Mouse (Mus musculus): ENCODE results near the gene Acap1. TPM values are rescaled to one million over a fixed set of nuclear protein-coding genes. Genes with fewer than 3 reads are reported as not detected.

Acap1 gene
- polyA plus RNA-seq, 1 experiment from 2014 or later, result 0.90 TPM

DNA sequence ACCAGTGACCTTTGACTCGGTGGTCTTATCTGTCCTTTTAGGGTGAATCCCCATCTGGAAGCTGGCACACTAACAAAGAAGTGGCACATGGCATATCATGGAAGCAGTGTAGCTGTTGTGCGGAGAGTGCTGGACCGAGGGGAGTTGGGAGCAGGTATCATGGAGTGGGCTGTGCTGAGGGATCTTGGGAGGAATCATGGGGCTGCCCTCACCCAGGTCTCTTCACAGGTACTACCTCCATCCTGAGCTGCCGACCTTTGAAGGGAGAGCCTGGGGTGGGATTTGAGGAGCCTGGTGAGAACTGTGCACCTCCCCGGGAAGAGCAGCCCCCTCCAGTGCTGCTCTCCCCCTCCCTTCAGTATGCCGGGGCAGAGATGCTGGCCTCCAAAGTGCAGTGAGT, 16.4 kb upstream of the Acap1 start:
- Histone ChIP-seq H3K36me3 (peaks cover 85% of the 10 kb centered on the region), H3K4me3 (0 out of 2 replicates have a peak overlapping the region, but pooled peaks have one; percentile 3), H3K27ac (no peak overlapping the region), H3K9me3 (no peaks in the 10 kb centered on the region), H3K4me1 (peaks cover 30% of the 10 kb centered on the region), H3K9ac (no peak overlapping the region), H3K27me3 (replicated peaks) (no peaks in the 10 kb centered on the region), H3K4me2 (replicated peaks) (no peak overlapping the region)
- no peak for ATAC-seq (ENCODE audit: low FRiP score, low read depth)
- 93% methylated on average over 6 of the region's 6 CpGs for WGBS

DNA sequence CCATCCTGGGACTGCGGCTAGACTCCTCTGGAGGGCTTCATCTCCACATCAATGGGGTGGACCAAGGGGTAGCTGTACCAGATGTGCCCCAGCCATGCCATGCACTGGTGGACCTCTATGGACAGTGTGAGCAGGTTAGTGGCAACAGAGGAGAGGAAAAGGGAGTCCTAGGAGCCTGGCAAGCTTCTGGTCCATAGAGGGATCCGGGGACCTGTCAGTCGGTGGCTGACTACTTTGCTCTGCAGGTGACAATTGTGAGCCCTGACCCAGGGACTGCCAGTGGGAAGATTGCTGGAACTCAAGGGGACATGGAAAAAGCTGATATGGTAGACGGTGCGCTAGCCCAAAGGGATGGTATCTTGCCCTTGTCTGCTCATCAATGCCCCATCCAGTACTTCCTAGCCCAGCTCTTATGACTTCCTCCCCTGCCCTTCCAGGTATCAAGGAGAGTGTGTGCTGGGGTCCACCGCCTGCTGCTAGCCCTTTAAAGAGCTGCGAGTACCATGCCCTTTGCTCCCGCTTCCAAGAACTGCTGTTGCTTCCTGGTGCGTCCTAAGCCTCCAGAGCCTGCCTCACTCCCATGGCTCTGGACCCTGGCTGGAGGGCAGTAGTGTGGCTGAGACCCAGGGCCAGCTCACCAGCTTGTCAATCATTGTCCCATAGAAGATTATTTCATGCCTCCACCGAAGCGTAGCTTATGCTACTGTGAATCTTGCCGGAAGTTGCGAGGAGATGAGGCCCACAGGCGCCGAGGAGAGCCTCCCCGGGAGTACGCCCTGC, 15.6 kb upstream of the Acap1 start:
- Histone ChIP-seq H3K9me3 (no peaks in the 10 kb centered on the region), H3K4me1 (peaks cover 25% of the 10 kb centered on the region), H3K4me3 (no peak overlapping the region), H3K36me3 (peaks cover 85% of the 10 kb centered on the region), H3K9ac (no peak overlapping the region), H3K27ac (no peak overlapping the region), H3K4me2 (replicated peaks) (no peak overlapping the region), H3K27me3 (replicated peaks) (no peaks in the 10 kb centered on the region)
- WGBS, result 97% methylated on average over 17 of the region's 17 CpGs
- no peak for ATAC-seq (ENCODE audit: low FRiP score, low read depth)

DNA sequence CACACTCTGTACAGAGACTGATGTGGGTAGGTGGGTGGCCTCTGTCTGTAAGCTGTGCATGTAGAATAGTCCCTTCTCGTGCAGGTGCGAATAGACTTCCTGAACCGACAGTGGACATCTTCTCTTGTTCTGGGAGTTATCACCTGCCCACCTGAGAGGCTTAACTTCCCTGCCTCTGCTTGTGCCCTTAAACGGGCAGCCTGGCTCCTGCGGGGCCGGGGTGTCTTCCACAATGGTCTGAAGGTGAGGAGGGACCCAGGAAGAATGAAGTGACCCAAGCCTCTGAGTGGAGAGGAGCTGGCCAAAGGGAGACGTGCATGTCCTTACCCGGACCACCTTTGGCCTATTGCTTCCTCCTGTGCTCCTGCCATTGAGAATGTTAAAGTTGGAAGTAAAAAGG, 14.8 kb upstream of the Acap1 start:
- no peak for ATAC-seq (ENCODE audit: low FRiP score, low read depth)
- Histone ChIP-seq H3K27me3 (replicated peaks) (no peaks in the 10 kb centered on the region), H3K9me3 (no peaks in the 10 kb centered on the region), H3K27ac (no peak overlapping the region), H3K4me2 (replicated peaks) (no peak overlapping the region), H3K4me1 (peaks cover 17% of the 10 kb centered on the region), H3K9ac (no peak overlapping the region), H3K36me3 (peaks cover 85% of the 10 kb centered on the region), H3K4me3 (no peak overlapping the region)
- WGBS, result 95% methylated on average over 8 of the region's 8 CpGs

DNA sequence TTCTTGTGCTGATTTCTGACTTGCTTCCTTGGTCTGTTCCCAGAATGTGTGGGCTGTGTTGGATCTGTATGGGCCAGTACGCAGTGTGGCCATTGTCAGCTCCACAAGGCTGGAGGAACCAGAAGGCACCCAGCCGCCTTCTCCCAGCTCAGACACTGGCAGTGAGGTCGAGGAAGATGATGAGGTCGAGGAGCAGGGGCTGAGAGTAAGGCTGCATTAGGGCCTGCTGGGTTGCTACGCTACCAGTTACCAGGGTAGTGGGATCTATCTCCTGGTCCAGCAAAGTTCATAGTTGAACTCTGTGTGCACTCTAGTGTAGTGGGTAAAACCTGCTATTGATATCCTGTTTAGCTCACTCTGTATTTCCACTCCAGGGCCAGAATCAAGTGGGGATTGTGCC, 13.8 kb upstream of the Acap1 start:
- no peak overlapping the region for H3K4me3 ChIP-seq
- H3K9ac ChIP-seq, result no peak overlapping the region
- H3K9me3 ChIP-seq, result no peaks in the 10 kb centered on the region
- no peak overlapping the region for H3K4me2 ChIP-seq (replicated peaks)
- H3K36me3 ChIP-seq, result peaks cover 91% of the 10 kb centered on the region
- no peak overlapping the region for H3K27ac ChIP-seq
- no peaks in the 10 kb centered on the region for H3K27me3 ChIP-seq (replicated peaks)
- peaks cover 8% of the 10 kb centered on the region for H3K4me1 ChIP-seq
- 87% methylated on average over 5 of the region's 5 CpGs for WGBS
- ATAC-seq (ENCODE audit: low FRiP score, low read depth), result no peak

DNA sequence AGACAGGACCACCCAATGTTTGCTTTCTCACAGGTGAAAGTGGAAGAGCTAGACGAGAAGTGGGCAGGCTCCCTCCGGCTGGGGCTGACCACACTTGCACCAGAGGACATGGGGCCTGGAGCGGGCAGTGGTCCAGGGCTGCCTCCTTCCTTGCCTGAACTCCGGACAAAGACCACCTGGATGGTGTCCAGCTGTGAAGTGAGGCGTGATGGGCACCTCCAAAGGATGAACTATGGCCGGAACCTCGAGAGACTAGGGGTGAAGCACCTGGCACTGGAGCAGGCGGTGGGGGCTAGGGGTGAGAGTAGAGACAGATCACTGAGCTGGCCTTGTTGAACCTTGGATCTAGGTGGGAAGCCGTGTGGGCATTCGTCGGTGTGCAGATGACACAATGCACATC, 13.3 kb upstream of the Acap1 start:
- H3K27ac ChIP-seq, result no peak overlapping the region
- no peak overlapping the region for H3K4me3 ChIP-seq
- no peak overlapping the region for H3K9ac ChIP-seq
- WGBS, result 95% methylated on average over 11 of the region's 11 CpGs
- H3K4me2 ChIP-seq (replicated peaks), result no peak overlapping the region
- peaks cover 96% of the 10 kb centered on the region for H3K36me3 ChIP-seq
- no peaks in the 10 kb centered on the region for H3K9me3 ChIP-seq
- no peak for ATAC-seq (ENCODE audit: low FRiP score, low read depth)
- no peaks in the 10 kb centered on the region for H3K27me3 ChIP-seq (replicated peaks)
- peaks cover 8% of the 10 kb centered on the region for H3K4me1 ChIP-seq

DNA sequence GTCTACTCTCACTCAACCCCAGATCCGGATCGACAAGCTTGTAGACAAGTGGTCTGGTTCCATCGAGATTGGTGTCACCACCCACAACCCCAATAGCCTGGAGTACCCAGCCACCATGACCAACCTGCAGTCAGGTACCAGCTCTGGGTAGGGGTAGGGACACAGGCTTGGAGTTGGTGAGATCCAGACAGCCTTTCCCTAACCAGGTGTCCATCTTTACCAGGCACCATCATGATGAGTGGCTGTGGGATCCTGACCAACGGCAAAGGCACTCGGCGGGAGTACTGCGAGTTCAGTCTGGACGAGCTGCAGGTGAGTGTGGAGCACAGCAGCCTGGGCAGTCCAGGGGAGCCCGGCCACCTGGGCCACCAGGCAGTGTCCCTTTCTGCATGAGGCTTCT, 9.0 kb upstream of the Acap1 start:
- H3K4me1 ChIP-seq, result peaks cover 18% of the 10 kb centered on the region
- no peaks in the 10 kb centered on the region for H3K27me3 ChIP-seq (replicated peaks)
- no peak overlapping the region for H3K9ac ChIP-seq
- no peak overlapping the region for H3K4me2 ChIP-seq (replicated peaks)
- no peak overlapping the region for H3K27ac ChIP-seq
- no peak overlapping the region for H3K4me3 ChIP-seq
- 92% methylated on average over 9 of the region's 9 CpGs for WGBS
- no peaks in the 10 kb centered on the region for H3K9me3 ChIP-seq
- peaks cover 57% of the 10 kb centered on the region for H3K36me3 ChIP-seq
- ATAC-seq (ENCODE audit: low FRiP score, low read depth), result no peak

DNA sequence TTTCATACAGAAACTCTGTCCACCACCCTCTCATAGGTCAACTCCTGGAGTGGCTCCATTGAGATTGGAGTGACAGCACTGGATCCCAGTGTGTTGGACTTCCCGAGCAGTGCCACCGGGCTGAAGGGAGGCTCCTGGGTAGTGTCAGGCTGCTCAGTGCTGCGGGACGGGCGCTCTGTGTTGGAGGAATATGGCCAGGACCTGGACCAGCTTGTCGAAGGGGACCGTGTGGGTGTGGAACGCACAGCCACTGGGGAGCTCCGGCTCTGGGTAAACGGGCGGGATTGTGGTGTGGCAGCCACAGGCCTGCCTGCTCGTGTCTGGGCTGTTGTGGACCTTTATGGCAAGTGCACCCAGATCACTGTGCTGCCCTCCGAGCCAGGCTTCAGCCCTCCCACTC, 7.6 kb upstream of the Acap1 start:
- Histone ChIP-seq H3K9me3 (no peaks in the 10 kb centered on the region), H3K27me3 (replicated peaks) (no peaks in the 10 kb centered on the region), H3K4me3 (peak overlapping the region; percentile 77), H3K4me1 (peaks cover 21% of the 10 kb centered on the region), H3K27ac (no peak overlapping the region), H3K9ac (no peak overlapping the region), H3K36me3 (peaks cover 45% of the 10 kb centered on the region), H3K4me2 (replicated peaks) (peak overlapping the region; percentile 86)
- ATAC-seq (ENCODE audit: low FRiP score, low read depth), result no peak
- WGBS, result 88% methylated on average over 13 of the region's 13 CpGs

DNA sequence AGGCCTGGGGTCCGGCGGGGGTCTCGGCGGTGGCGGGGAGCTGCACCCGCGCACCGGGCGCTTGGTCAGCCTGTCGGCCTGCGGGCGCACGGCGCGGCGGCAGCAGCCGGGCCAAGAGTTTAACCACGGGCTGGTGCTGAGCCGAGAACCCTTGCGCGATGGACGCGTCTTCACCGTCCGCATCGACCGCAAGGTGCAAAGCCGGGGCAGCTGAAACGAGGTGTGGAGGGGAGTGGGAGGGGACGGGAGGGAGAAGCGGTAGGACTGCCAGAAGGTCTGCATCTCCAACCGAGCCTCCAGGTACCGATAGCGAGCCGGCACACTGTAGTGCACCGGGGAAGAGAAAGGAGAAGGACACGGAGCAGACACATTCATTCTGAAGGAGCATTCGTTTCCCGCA, 6.7 kb upstream of the Acap1 start:
- WGBS, result under 1% methylated on average over 39 of the region's 39 CpGs
- H3K4me3 ChIP-seq, result peak overlapping the region; percentile 77
- H3K4me2 ChIP-seq (replicated peaks), result peak overlapping the region; percentile 86
- H3K27ac ChIP-seq, result peak overlapping the region; percentile 83
- H3K27me3 ChIP-seq (replicated peaks), result no peaks in the 10 kb centered on the region
- peaks cover 35% of the 10 kb centered on the region for H3K36me3 ChIP-seq
- H3K4me1 ChIP-seq, result peaks cover 21% of the 10 kb centered on the region
- ATAC-seq (ENCODE audit: low FRiP score, low read depth), result no peak
- H3K9ac ChIP-seq, result peak overlapping the region; percentile 93
- H3K9me3 ChIP-seq, result no peaks in the 10 kb centered on the region

DNA sequence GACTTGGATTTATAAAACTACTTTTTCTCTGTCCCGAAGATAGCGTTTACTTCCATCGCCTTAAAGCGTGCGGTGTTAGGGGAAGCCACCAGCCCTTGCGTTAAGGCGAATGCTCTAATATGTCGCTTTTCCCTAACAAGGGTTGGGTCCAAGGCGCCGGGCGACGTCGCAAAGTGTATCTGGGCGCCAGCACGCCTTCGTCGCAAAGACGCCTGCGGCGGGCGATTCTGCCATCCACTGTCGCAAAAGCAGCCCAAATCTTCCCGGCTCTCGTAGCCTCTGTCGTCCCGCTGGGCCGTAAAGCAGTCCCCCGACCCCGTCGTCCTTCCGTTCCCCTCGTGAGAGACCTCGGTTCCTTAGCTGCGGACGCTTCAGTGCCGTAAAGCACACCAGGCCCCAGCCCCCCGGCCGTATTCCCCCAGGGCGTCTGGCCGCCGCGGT, 6.1 kb upstream of the Acap1 start:
- Histone ChIP-seq H3K27ac (peak overlapping the region; percentile 83), H3K4me3 (peak overlapping the region; percentile 77), H3K9ac (peak overlapping the region; percentile 93), H3K9me3 (no peaks in the 10 kb centered on the region), H3K36me3 (peaks cover 30% of the 10 kb centered on the region), H3K27me3 (replicated peaks) (no peaks in the 10 kb centered on the region), H3K4me2 (replicated peaks) (peak overlapping the region; percentile 86), H3K4me1 (peaks cover 21% of the 10 kb centered on the region)
- WGBS, result under 1% methylated on average over 42 of the region's 42 CpGs
- peak; percentile 83 for ATAC-seq (ENCODE audit: low FRiP score, low read depth)

DNA sequence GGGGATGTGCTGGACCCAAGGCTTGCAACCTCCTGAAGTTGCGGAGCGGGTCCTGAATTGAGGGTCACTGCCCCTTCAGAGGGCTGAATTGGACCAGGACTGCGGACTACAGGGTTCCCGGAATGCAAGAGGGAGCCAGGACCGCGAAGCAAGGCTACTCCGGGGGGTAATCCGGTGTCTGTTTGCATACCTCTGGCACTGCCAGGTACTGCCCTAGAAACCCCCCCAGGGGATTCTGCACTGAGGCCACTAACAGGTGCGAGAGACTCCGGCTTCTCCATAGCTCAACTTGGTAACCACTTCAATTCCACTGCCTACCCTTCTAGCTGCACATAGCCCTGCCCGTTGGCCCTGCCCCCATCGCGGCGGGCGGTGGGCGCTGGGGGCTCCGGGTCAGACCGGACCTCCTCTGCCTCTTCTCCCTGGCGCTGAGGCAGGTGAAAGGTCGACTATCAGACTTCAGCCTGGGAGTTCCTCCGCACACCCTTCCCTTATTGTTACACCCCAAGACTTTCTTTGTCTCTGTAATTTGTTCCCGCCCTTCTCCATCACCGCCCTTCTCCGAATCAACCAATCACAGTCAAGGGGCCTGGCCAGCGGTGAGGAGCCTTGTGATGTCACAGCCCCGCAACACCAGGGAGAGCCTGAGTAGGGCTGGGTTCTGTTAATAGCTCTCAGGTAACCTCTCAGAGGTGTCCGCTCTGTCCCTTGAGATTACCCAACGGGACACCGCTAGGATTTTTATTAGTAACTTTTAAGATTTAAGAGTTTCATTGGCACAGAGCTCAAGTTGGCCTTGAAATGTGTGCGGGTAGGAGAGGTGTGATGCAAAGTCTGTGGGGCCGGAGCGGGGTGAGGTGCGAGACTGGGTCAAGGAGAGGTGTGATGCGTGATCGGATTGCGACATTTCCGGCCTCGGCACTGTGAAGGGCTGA, 5.4 kb upstream of the Acap1 start, which contains the start of the genes 2810408A11Rik and Neurl4:
TSS of gene 2810408A11Rik (minus strand) at position 517 of the 935 bp plus-strand sequence.
TSS of gene Neurl4 (plus strand) at position 602 of the 935 bp plus-strand sequence.
- Histone ChIP-seq H3K4me3 (peak within 1 kb of the TSS; percentile 77), H3K27ac (peak within 1 kb of the TSS; percentile 83), H3K4me1 (peaks cover 21% of the 10 kb centered on the region), H3K27me3 (replicated peaks) (no peaks in the 10 kb centered on the region), H3K36me3 (peaks cover 23% of the 10 kb centered on the region), H3K9ac (peak within 1 kb of the TSS; percentile 93), H3K4me2 (replicated peaks) (peak within 1 kb of the TSS; percentile 86), H3K9me3 (no peaks in the 10 kb centered on the region)
- under 1% methylated on average over 38 of the region's 38 CpGs for WGBS
- ATAC-seq (ENCODE audit: low FRiP score, low read depth), result peak; percentile 94

DNA sequence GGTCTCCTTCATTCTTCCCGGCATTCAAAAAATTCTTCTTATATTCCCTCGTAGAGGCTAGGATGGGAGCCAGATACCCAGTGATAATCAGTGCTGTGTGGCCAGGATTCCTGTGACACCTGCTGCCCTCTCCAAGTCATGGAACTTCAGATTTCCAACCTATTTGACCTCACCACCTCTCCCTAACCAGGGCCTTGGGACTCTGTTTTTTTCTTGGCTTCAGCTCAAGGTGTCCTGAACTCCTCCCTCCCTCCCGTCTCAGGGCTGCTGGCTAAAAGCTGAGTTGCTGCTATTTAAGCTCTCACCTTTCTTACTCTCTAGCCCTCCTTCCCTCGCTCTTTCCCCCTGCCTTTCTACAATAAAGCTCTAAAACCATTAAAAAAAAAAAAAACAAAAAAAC, 4.5 kb upstream of the Acap1 start:
- no peak overlapping the region for H3K27ac ChIP-seq
- peaks cover 21% of the 10 kb centered on the region for H3K4me1 ChIP-seq
- no peak for ATAC-seq (ENCODE audit: low FRiP score, low read depth)
- H3K4me2 ChIP-seq (replicated peaks), result peak overlapping the region; percentile 86
- H3K36me3 ChIP-seq, result peaks cover 14% of the 10 kb centered on the region
- no peaks in the 10 kb centered on the region for H3K27me3 ChIP-seq (replicated peaks)
- peak overlapping the region; percentile 93; the same call in 1 of the 2 replicates for H3K9ac ChIP-seq
- H3K9me3 ChIP-seq, result no peaks in the 10 kb centered on the region
- 36% methylated on average over 4 of the region's 4 CpGs for WGBS
- peak overlapping the region; percentile 77 for H3K4me3 ChIP-seq

DNA sequence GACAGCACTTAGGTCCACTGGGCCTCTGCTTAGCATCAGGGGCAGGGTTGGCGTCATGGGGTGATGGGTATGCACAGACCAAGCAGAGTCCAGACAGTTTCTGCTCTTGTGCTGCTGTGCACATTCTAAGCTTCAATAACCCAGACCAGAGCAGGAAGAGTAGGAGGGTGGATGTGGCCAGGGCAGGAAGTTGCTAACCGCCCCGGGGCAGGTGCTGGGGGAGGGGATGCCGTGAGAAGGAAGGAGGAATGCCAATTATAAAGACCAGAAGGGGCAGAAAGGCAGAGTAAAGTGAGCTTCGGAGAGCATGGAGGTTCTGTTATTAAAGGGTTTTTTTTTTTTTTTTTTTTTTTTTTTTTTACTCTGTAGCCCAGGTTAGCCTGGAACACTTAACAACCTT, 668 bp downstream of the Acap1 start:
- no peak for ATAC-seq (ENCODE audit: low FRiP score, low read depth)
- Histone ChIP-seq H3K4me3 (no peak overlapping the region), H3K9me3 (no peaks in the 10 kb centered on the region), H3K9ac (no peak overlapping the region), H3K36me3 (no peaks in the 10 kb centered on the region), H3K27me3 (replicated peaks) (no peaks in the 10 kb centered on the region), H3K4me1 (peaks cover 7% of the 10 kb centered on the region), H3K4me2 (replicated peaks) (no peak overlapping the region), H3K27ac (no peak overlapping the region)
- 92% methylated on average over 5 of the region's 5 CpGs for WGBS
